Comparison of ENCODE assay signal across 8 mouse cellular contexts in genomic region chr4:32984242-32984641, GRCm38 (mm10). TPM values are rescaled to one million over a fixed set of nuclear protein-coding genes. Genes with fewer than 3 reads are reported as not detected.
DNase-seq lines count a peak whose midpoint lies in the region; ATAC-seq and TF ChIP-seq lines count a peak whose summit lies in the region.

No protein-coding gene starts in this region.

- TF ChIP-seq CTCF in bone marrow, adult 2 months (IDR thresholded peaks at IDR 0.05; ENCODE audit: control insufficient read depth, insufficient read depth, low read length) = no peak

- peaks cover 26% of the 10 kb centered on the region for H3K4me1 ChIP-seq in kidney, embryonic 15.5 days
- H3K4me1 ChIP-seq in bone marrow, adult 2 months (ENCODE audit: control insufficient read depth, insufficient read depth, low read length) = no peaks in the 10 kb centered on the region; the same call in 1 of the 2 replicates
- H3K4me1 ChIP-seq in forebrain, embryonic 15.5 days = peaks cover 30% of the 10 kb centered on the region
- H3K4me1 ChIP-seq in limb, embryonic 15.5 days = peaks cover 21% of the 10 kb centered on the region

- peak overlapping the region; percentile 83 for H3K4me3 ChIP-seq in kidney, embryonic 15.5 days (replicated peaks)
- peak overlapping the region; percentile 43 for H3K4me3 ChIP-seq in bone marrow, adult 2 months (replicated peaks; ENCODE audit: control insufficient read depth, low read depth, low read length)
- H3K4me3 ChIP-seq in forebrain, embryonic 15.5 days = peak overlapping the region; percentile 96
- H3K4me3 ChIP-seq in limb, embryonic 15.5 days = peak overlapping the region; percentile 72

- no peak for DNase-seq in kidney, postnatal 4 days
- peak; percentile 17 for DNase-seq in splenic B cell, adult 2 months (ENCODE audit: low read depth, low spot score)
- no peak for DNase-seq in cerebellum, adult 9-11 months
- DNase-seq in right cerebral cortex, postnatal 10 days (ENCODE audit: low spot score in 2 of 2) = no peak

- peak overlapping the region; percentile 78 for H3K9ac ChIP-seq in kidney, embryonic 15.5 days
- H3K9ac ChIP-seq in forebrain, embryonic 15.5 days (replicated peaks) = peak overlapping the region; percentile 95
- H3K9ac ChIP-seq in limb, embryonic 15.5 days = no peak overlapping the region

- ATAC-seq in kidney, embryonic 15.5 days (replicated peaks; ENCODE audit: low FRiP score) = no peak
- ATAC-seq in forebrain, embryonic 15.5 days (replicated peaks) = no peak
- ATAC-seq in limb, embryonic 15.5 days (ENCODE audit: insufficient number of reproducible peaks, low FRiP score, low TSS enrichment, low read depth) = no peak

- H3K27ac ChIP-seq in kidney, embryonic 15.5 days = peak overlapping the region; percentile 7; the same call in 1 of the 2 replicates
- H3K27ac ChIP-seq in bone marrow, adult 2 months (ENCODE audit: control insufficient read depth, insufficient read depth, low read depth, low read length, poor library complexity) = no peak overlapping the region
- H3K27ac ChIP-seq in forebrain, embryonic 15.5 days (replicated peaks) = peak overlapping the region; percentile 85
- no peak overlapping the region for H3K27ac ChIP-seq in limb, embryonic 15.5 days

- TF ChIP-seq POLR2A in bone marrow, adult 2 months (IDR thresholded peaks at IDR 0.05; ENCODE audit: borderline replicate concordance, control insufficient read depth, low read depth, low read length) = no peak

- 1% methylated on average over 13 of the region's 13 CpGs for WGBS in kidney, embryonic 15.5 days
- WGBS in bone marrow, adult 2 months = 4% methylated on average over 13 of the region's 13 CpGs
- under 1% methylated on average over 13 of the region's 13 CpGs for whole genome bisulfite sequencing in forebrain, embryonic 15.5 days
- WGBS in limb, embryonic 15.5 days = under 1% methylated on average over 13 of the region's 13 CpGs

- peak overlapping the region; percentile 99 for H3K4me2 ChIP-seq in kidney, embryonic 15.5 days
- H3K4me2 ChIP-seq in forebrain, embryonic 15.5 days (replicated peaks) = peak overlapping the region; percentile 97
- H3K4me2 ChIP-seq in limb, embryonic 15.5 days = peak overlapping the region; percentile 100

- H3K9me3 ChIP-seq in kidney, embryonic 15.5 days (replicated peaks) = no peaks in the 10 kb centered on the region
- H3K9me3 ChIP-seq in forebrain, embryonic 15.5 days = no peaks in the 10 kb centered on the region
- no peaks in the 10 kb centered on the region for H3K9me3 ChIP-seq in limb, embryonic 15.5 days

- no peaks in the 10 kb centered on the region for H3K27me3 ChIP-seq in kidney, embryonic 15.5 days
- H3K27me3 ChIP-seq in forebrain, embryonic 15.5 days = no peaks in the 10 kb centered on the region
- H3K27me3 ChIP-seq in limb, embryonic 15.5 days = 0 out of 2 replicates have a peak, but pooled peaks cover 3% of the 10 kb centered on the region
- H3K27me3 ChIP-seq in splenic B cell, adult 2 months (ENCODE audit: control insufficient read depth, insufficient read depth, low read length, poor library complexity, severe bottlenecking) = 0 out of 2 replicates have a peak, but pooled peaks cover 2% of the 10 kb centered on the region

- no peaks in the 10 kb centered on the region for H3K36me3 ChIP-seq in kidney, embryonic 15.5 days
- no peaks in the 10 kb centered on the region for H3K36me3 ChIP-seq in forebrain, embryonic 15.5 days
- no peaks in the 10 kb centered on the region for H3K36me3 ChIP-seq in limb, embryonic 15.5 days
- H3K36me3 ChIP-seq in splenic B cell, adult 2 months (ENCODE audit: control insufficient read depth, insufficient read depth, low read length, poor library complexity, severe bottlenecking) = no peaks in the 10 kb centered on the region

RNA-seq across cellular contexts. Expression of gene Rragd, which starts 1.4 kb away (rescaled TPM):
- polyA plus RNA-seq in kidney, embryonic 15.5 days (2015; fragmentation: Nextera tagmentation; extraction: Ambion mirVana) = 17.6 and 21.1 TPM in 2 replicates
- polyA plus RNA-seq in bone marrow, adult 2 months (2011; ENCODE audit: insufficient read depth, insufficient read length, low replicate concordance, missing spikeins) = 1.5 and 7.8 TPM in 2 replicates
- 23.7 and 26.6 TPM in 2 replicates for polyA plus RNA-seq in forebrain, embryonic 15.5 days (2015; fragmentation: Nextera tagmentation; extraction: Ambion mirVana)
- 13.1 and 17.3 TPM in 2 replicates for polyA plus RNA-seq in limb, embryonic 15.5 days (2015; fragmentation: Nextera tagmentation; extraction: Ambion mirVana)

RNA-seq across cellular contexts. Expression of gene Ankrd6, which starts 33.6 kb away (rescaled TPM):
- polyA plus RNA-seq in kidney, embryonic 15.5 days (2015; fragmentation: Nextera tagmentation; extraction: Ambion mirVana) = 12.1 and 13.1 TPM in 2 replicates
- polyA plus RNA-seq in bone marrow, adult 2 months (2011; ENCODE audit: insufficient read depth, insufficient read length, low replicate concordance, missing spikeins) = 1.4 and 2.2 TPM in 2 replicates
- 35.9 and 36.0 TPM in 2 replicates for polyA plus RNA-seq in forebrain, embryonic 15.5 days (2015; fragmentation: Nextera tagmentation; extraction: Ambion mirVana)
- 10.0 and 10.5 TPM in 2 replicates for polyA plus RNA-seq in limb, embryonic 15.5 days (2015; fragmentation: Nextera tagmentation; extraction: Ambion mirVana)

RNA-seq across cellular contexts. Expression of gene Ube2j1, which starts 47.0 kb away (rescaled TPM):
- polyA plus RNA-seq in kidney, embryonic 15.5 days (2015; fragmentation: Nextera tagmentation; extraction: Ambion mirVana) = 44.7 and 48.9 TPM in 2 replicates
- 17.3 and 18.4 TPM in 2 replicates for polyA plus RNA-seq in bone marrow, adult 2 months (2011; ENCODE audit: insufficient read depth, insufficient read length, low replicate concordance, missing spikeins)
- 46.0 and 49.2 TPM in 2 replicates for polyA plus RNA-seq in forebrain, embryonic 15.5 days (2015; fragmentation: Nextera tagmentation; extraction: Ambion mirVana)
- 43.3 and 49.1 TPM in 2 replicates for polyA plus RNA-seq in limb, embryonic 15.5 days (2015; fragmentation: Nextera tagmentation; extraction: Ambion mirVana)

Comparison
In these comparisons a context has a peak if more than half of its experiments do, and no peak if none do; other contexts are left out.
1. H3K27ac ChIP-seq: peak in kidney, embryonic 15.5 days (single experiment) and forebrain, embryonic 15.5 days (single experiment); none in bone marrow, adult 2 months (single experiment) and limb, embryonic 15.5 days (single experiment).
2. H3K4me3 ChIP-seq: peak in every context shown above with its lines; median percentile 96 in forebrain, embryonic 15.5 days; 83 in kidney, embryonic 15.5 days; 72 in limb, embryonic 15.5 days; 43 in bone marrow, adult 2 months.
3. Peak in every context shown above with its lines, with median percentiles within 50 percentile points of each other: H3K4me2 ChIP-seq.